Mouse (Mus musculus) MEL-GATA-1-ER (cell line): Measurements from ENCODE around the gene Nr6a1.
A peak's percentile ranks its signal among the peaks of the same experiment; 100 is the strongest.

ENCODE experiments used
- DNase-seq: peaks from one replicate; pipeline ENCODE4 v3.0.0-alpha.2; 2012; ENCODE audit warnings: low read depth; ENCODE audit errors: extremely low read depth

Nr6a1 gene

DNA sequence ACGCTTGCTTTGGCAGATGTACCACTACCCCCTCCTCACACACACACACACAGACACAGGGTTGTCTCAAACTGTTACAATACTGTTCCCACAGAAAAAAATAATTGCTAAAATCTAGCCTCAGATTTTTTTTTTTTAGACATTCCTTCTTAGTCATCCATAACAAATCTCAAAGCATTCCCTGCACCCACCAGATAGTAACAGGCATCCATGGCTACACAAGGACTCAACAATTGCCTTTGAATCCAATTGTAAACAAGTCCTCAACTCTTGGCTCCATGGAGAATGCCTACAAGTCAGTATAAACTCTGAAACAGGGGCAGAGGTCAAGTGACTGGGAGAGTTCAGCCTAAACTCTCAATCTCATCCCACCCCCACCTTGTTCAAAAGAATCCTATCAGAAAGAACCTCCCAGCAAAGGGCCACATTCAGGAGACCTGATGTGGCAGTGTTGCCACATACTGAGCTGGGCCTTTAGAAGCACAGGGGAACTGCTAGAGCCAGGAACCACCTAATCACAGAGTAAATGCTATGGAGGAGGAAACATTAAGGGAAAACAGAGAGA lies 52.9 kb downstream of the Nr6a1 start:
- DNase-seq, result no peak

DNA sequence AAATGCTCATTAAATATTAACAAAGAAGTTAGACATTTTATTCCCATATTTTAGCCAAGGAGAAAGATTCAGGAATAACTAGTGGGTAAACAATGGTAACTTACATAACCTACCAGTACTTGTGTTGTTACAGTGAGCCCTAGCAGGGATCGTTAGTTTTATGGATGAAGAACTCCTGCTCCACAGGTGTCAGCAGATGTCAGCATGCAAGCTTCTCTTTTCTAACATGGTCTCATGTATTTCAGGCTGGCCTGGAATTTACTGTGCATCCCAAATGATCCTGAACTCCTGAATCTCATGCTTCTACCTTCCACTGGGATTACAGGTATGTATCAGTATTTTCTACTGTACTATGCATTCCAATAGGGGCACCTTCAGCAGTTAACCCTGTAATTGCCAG lies 54.8 kb downstream of the Nr6a1 start:
- no peak for DNase-seq

DNA sequence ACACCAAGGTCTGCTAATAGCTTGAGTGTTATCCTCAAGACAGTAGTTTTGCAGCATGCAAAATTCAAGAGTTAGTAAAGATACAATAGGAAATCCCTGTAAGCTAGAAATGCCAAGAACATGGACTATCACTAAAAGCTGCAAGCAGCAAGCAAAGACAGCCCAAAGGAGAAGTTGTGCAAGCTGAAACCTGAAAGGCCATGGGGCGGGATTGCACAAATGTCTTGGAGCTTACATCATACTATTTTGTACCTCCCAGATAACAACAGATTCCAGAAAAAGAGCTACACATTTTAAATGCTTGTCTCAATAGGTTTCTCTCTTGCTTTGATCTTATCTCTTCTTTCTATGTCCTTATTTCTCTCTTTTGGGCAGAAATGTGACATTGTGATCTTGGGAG lies 60.8 kb downstream of the Nr6a1 start:
- DNase-seq, result peak; percentile 6

DNA sequence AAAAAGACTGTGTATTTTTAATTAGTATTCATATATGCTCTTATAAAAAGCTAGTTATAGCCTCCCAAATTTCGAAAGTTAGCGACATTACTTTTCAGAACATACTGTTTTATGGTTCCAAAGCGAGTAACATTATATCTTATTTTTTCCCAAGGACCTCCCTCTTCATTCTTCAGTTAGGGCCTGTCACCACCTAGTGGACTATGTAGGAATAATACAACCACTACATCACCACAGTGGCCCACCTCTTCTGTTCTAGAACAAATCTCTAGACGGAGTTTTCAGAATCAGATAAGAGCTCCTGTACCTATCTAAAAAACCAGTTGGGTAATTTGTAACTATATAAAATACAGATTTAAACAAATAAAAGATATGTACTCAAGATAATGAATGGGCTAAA lies 63.5 kb downstream of the Nr6a1 start:
- DNase-seq, result peak; percentile 7

DNA sequence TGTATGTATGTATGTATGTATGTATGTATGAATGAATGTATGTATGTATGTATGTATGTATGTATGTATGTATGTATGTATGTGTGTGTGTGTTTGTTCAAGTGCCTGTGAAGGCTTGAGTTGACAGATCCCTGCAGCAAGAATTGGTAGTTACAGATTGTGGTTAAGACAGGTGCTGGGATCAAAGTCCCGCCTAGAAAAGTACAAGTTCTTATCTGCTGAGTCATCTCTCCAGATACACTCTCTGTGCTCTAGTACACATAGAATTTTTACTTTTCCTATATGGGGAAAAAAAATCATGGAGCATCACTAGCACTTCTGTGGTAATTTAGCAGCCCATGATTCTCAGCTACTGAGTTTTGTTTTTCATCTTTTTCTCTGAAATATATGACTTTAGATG lies 75.7 kb downstream of the Nr6a1 start:
- no peak for DNase-seq

DNA sequence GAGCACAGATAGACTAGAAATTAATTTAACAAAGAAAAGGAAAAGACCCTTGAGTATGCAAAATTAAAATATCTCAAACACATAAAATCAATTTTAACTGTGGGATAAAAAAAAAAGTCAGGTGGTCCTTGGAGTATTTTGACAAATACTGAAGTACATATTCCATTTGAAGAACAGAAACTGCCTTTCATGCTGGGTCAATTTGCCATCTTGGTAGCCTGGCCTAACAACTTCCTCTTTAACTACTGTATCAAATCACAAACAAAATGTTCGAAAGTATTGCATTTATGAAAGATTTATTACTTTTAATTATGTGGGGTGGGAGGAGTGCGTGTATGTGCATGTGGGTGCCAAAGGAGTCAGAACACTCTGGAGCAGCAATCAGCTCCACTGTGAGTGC lies 81.2 kb downstream of the Nr6a1 start:
- no peak for DNase-seq

DNA sequence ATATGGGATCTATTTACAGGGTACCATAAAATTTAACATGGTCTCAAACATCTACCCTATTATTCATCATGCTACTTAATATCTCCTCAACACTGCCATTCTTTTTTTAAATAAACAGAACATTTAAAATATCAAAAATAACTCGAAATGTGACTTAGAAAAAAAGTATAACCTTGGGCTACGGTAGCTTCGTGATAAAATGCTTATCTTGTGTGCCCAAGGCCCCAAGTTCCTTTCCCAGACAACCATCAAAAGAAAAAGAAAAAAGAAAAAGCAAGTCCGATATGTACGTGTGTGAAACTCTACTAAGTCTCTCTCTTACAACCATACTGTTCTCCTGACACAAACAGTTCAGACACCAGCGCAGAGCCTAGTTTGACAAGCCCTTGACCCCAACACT lies 92.0 kb downstream of the Nr6a1 start:
- no peak for DNase-seq

DNA sequence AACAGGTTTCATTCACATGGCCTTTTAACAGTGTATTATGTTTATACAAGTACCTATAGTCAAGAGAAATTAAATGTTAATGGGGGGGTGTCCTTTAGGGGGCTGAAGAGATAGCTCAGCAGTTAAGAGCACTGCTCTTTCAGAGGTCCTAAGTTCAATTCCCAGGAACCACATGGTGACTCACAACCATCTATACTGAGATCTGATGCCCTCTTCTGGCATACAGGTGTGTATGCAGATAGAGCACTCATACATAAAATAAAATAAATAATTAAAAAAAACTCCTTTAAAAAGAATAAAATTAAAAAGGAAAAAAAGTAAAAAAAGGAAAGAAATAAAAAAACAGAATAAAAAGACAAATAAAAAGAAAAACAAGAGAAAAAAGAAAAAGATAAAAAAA lies 95.5 kb downstream of the Nr6a1 start:
- DNase-seq, result no peak

DNA sequence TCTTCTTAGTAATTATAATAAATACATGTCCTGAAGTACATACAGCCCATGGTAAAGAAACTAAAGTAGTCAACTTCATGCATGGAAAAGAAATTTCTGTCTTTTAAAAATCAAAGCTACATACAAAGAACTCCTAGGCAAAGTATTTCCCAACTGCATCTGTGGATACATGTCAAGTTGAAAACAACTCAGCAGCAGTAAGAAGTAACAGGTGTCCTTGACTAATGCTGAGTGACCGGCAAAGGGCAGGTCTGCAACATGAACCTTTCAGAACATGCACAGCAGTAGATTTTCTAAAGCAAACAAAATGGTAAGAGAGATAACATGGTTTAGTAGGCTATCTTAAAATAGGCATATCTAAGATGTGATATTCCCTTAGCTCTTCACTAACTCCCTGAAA lies 98.0 kb downstream of the Nr6a1 start:
- DNase-seq, result no peak

DNA sequence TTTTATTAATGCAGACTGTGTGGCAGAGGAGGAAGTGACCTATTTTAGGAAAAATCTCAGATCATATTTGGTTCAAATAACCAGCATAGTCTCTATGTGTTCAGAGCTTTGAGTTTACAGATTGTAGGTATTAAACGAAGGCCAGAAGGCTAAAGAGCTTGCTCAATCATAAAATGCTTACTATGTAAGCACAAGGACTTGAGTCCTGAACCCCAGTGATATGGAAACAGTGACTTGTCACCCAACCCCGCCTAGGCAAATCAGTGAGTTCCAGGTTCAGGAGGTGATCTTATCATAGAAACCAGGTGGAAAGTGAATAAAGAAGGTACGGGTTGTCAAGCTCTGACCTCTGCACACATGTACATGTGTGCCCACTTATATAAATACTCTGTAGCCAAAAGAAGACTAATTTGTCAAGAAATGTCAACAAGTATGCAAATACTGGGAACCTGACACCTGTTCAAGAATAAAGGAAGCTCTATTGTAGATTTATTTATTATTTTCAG lies 99.6 kb downstream of the Nr6a1 start:
- DNase-seq, result no peak

DNA sequence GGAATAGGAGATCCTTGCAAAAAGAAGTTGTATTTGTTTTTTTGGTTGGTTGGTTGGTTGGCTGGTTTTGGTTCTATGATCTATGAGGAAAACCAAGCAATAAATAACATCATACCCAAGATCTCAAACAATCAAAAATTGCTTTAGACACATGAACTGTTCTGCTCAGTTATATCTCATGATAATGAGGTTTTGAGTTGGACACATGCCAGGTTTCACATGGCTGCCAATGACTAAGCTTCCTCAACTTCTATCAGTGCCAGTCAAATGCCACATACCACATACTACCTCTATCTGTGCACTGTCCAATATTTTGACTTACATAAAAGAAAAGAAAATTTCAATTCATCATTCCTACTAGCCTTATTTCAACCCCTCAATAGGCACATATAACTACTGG lies 101.3 kb downstream of the Nr6a1 start:
- peak; percentile 27 for DNase-seq

DNA sequence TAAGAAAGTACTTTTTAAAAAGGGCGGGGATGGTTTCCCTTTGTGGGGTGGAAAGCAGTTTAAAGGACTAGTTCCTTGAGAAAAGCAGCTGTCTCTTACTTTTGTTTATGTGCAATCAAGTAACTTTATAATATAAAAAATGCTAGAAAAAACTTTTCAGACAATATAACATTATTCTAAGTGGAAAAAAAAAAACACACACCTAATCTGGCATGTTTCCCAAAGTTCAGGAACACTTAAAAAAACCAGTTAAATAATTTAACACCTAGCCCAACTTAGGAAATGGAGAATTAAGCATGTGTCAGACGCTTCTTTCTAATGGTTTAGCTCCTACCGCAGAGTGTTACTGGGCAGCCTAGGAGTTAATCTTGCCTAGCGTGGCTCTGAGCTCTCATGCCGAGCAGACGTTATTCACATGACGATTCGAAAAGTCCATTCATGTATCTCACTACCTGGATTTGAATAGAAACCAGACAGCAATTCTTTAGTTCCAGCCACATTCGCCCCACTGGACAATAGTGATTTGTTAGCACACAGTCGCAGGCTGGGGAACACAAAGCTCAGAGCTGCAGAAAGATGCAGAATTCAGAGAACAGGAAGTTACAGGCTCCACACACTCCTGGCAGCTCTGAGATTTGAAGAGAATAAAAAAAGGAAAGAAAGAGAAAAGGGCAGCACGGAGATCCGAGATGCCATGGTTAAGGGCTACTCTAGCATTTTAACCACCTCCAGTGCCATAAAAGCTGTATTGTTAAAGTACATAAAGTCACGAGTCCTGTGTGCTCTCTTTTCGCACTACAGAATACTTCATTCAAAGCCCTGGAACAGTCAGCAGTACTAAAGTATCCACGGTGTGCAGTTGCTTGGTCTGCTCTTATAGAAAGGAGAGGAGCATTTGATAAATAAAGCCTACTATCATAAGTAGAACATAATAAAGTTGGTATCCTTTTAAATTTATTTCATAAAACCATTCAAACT lies 102.4 kb downstream of the Nr6a1 start:
- DNase-seq, result no peak

DNA sequence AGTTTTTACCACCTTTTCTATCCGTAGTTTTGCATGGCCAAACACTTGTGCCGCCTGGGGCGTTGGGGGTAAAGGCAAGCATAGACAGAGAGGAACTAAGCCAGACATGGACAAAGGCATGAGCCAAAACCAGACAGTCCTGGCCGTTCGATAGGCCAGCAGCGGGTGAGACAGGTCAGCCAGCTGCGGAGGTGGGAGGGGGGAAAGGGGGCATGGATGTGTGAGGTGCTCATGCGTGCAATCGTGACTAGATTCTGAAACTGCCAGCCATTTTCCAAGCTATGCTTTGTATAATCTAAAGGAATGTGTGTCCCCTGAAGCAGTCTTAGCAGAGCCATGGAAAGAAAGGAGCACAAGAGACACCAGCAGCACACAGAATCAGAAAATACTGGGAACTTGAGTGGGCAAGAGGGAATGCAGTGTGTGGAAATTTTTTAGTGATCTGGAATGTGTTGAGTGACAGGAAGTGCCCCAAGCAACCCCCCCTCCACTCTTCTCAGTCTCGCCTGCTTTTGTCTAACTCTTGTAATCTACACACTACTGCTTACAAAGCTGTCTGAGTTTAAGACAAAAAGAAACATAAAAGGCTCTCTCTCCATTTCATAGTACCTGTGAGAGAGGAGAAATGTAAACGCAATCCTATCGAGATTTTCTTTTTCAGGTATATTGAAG lies 103.4 kb downstream of the Nr6a1 start:
- DNase-seq, result no peak

DNA sequence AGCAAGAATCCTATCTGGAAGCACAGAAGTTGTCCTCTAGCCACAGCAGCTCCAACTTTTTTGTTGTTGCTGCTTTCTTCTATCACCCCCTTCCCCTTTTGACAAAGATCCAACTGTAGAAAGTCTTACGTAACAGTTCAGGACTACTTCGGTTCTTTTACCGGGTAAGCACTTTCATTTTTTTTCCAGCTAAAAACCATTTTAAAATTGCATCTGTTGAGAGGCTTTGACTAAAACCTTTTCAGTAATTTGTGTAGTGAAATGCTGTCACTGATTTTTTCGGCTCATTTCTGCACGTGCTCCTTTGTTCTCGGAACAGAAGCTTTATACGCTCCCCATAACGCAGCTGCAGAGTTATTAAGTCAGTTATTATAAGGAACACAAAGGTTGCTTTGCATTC lies 104.1 kb downstream of the Nr6a1 start:
- no peak for DNase-seq

DNA sequence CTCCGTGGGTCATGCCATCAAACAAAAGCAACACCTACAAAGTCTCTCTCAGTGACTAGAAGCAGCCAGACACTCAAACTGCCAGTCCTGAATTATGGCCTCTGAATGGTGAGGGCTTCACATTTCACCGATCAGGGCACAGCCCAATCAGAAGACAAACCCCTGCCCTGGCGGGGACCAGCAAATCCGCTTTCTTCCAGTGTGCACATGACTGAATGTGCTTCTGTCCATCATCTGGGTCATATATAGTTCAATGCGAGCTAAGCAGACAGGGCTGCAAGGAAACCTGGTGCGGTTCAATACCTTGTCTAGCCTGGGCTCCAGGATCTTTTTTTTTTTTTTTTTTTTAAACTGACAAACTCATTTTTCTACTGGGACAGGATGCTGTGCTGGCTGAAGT lies 104.5 kb downstream of the Nr6a1 start:
- DNase-seq, result no peak

DNA sequence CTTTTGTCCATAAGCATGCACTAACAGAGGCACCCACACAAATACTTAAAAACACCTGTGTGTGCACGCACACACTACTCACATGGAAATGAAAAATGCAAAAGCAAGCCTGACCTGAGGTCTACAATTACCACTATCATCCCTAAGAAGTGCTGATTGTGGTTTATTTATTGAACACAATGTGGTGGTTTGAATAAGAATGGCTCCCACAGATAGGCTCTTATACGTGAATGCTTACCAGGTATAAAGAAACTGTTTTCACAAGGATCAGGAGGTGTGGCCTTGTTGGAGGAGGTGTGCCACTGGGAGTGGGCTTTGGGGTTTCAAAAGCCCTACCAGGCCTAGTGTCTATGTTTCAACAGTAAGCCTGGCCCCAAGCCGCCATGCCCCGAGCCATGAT lies 110.0 kb downstream of the Nr6a1 start:
- no peak for DNase-seq

DNA sequence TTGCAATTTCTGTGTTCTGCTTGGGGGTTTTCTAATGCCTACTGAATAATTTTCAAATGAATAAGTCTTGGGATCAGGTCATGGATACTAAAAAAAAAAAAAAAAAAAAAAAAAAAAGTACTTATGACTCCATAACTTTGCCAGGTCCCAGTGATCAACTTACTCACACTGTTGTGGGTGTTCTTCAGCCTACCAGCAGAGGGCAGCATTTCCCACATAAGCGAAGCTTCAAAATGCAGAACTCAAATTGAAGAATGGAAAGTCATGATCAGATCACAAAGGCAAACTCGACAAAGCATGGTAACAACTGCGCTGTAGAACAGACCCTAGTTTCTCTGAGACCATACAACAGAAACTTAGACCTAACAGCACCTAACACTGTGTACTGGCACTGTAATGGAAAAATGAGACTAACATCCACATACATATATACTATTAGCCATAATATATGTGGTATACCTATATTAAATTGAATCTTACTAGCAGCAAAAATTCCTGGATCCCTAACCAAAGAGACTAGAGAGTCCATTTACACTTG lies 130.3 kb downstream of the Nr6a1 start:
- peak; percentile 56 for DNase-seq

DNA sequence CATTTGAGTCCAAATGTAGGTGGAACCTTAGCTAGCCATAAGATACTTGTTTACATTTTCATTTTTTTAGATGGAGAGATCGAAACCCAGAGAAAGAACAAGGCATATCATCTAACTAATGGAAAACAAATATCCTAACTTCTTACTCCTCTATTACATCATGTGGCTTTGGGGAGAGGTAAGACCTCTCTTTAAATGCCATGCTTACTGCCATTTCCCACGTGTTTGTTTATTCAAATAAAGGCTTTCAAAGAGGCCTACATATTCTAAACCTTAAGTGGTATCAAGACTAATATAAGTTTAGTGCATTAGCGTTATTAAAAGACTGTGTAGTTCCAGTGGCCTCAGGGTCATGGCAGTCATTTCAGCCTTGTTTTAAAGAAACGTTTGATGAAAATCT lies 140.2 kb downstream of the Nr6a1 start:
- no peak for DNase-seq

DNA sequence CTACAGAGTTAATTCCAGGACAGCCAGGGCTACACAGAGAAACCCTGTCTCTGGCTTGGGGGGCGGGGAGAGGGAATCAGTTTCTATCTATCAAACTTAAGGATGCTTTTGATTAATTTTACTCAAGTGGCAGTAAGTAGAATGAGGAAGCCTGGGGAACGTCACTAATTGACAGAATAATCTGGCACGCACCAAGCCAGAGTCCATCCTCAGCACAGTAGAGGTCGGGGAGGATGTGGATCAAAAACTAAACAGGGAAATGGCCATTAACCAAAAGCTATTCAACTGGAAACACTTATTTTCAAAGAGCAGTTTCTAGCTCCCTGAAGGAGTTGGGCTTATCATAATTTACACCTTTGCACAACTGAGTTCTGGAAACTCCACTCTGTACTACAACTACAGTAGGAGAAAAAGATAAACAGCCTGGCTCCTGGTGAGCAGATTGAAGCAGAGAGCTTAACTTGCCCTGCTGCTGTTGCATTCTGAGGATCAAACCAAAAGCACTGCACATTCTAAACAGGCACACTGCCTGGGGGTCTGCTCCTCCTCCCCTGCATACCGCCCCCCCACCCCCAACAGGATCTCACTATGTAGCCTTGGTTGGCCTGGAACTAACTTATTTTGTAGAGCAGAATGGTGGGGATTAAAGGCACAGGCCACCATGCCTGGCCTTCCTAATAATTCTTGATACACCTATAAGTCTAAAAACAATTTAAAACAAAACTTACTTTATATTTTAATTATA lies 141.1 kb downstream of the Nr6a1 start:
- DNase-seq, result peak; percentile 38

DNA sequence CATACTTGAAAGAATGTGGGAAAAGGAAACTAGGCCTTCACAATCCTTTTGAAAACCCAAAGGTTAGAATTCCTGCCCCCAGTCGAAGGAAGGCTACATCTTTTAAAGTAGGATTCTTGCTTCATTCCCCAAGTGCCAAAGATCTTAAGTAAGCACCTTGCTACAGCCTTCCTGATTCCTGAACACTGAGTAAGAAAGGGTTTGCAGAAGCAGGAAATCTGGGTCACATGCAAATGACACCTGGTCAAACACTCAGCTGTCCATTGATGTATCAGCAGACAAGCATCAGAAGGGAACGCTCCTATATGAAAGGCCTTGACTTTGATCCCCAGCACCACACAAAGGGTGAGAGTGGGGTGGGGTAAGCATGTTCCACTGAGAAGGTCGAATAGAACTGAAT lies 142.4 kb downstream of the Nr6a1 start:
- DNase-seq, result no peak

DNA sequence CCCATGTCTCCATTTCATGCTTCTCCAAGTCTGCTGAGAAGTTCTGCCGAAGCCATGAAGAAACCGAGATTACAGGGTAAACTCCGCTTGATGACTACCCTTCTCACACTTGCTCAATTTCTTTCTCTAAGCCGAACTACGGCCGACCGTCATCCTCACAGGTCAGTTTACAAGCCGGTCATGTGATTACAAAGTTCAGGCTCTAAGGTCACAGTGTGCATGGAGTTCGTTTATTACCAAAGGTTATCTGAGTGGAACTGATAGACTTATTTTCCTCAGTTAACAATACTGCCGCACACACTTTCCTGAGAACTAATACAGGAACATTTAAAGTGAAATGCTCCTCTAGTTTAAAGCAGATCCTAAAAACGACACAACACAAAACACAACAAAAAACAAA lies 143.1 kb downstream of the Nr6a1 start:
- no peak for DNase-seq
